Mouse (Mus musculus): ENCODE measurements at regions not wholly inside any gene's neighbourhood (a gene's known extent, or its start where the extent isn't known, plus 50 kb on each side); places are given as distances from the start of the nearest gene placed in this dataset.

DNA sequence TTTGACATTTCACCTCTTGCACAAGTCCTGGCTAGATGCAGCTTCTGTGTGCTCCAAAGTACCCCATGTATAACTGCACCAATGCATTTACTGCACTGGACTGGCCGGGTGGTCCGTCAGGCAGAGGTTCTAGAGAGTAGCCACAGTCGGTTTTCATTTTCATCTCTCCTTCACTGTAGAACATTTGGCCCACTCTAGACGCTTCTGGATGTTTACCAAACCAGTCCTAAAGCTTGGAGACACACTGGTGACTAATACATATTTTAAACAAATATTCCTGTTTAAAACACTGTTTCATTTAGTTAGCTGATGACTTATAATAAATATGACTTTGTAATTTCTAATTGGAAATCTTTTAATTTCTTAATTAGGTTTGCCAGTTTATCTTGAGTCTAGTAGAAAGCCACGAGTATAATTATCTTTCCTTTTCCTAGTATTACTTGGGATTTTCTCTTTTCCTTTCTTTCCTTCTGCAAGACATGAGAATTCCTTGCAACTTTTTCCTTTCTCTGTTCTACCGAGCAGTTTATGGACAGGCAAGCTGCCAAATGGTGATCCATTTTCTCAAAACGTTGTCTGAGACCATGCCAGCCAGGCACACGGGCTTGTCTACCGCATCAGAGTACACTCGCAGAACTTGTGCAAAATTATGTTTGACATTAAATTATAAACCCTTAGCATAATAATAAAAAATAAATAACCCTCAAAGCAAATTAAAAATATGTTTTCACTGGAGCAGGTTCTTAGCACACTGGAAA is 250.4 kb upstream of the Zeb2 start:
- TF ChIP-seq CTCF (IDR thresholded peaks at IDR 0.05; ENCODE audit: low read depth) (no peak), EP300 (IDR thresholded peaks at IDR 0.05; ENCODE audit: low read depth) (no peak)
